Mouse (Mus musculus) gastrocnemius, postnatal 4 days (tissue): ENCODE results near the gene Sec14l3. TPM values are rescaled to one million over a fixed set of nuclear protein-coding genes. Genes with fewer than 3 reads are reported as not detected.
"Not testable (repeated sequence)": the region's sequence is repeated elsewhere in the genome, so short reads cannot be mapped to it uniquely, and the experiment has no call there.

Experiments
- DNase-seq, 2 experiments: peaks; one replicate each; pipeline ENCODE4 v3.0.0; 2021 to 2022; ENCODE audit warnings: low spot score in 2 of 2, mixed read lengths in 2 of 2
- total RNA-seq, 2 experiments: library from RNA; stranded (reverse); gene quantifications; 2 replicates each; pipeline ENCODE4 v1.2.3; 2021

The Sec14l3 gene
- total RNA-seq, 2 experiments from 2014 or later = not detected

- DNase-seq = no peak
Observed at GRCm38 (mm10) chr11:4099447-4099846, 34.8 kb downstream of the Sec14l3 start.

- DNase-seq = no peak
Observed at GRCm38 (mm10) chr11:4101851-4102250, 37.2 kb downstream of the Sec14l3 start.

GRCm38 (mm10) chr11:4103522-4103921, 38.9 kb downstream of the Sec14l3 start:
- DNase-seq = no peak

- no peak for DNase-seq
Observed at GRCm38 (mm10) chr11:4104989-4105388, 40.3 kb downstream of the Sec14l3 start.

- no peak for DNase-seq
Observed at GRCm38 (mm10) chr11:4105444-4105843, 40.8 kb downstream of the Sec14l3 start.

- DNase-seq = not testable (repeated sequence)
Observed at GRCm38 (mm10) chr11:4107901-4108300, 43.3 kb downstream of the Sec14l3 start.

- DNase-seq = no peak
Observed at GRCm38 (mm10) chr11:4108691-4109090, 44.0 kb downstream of the Sec14l3 start.

GRCm38 (mm10) chr11:4112033-4112432, 47.4 kb downstream of the Sec14l3 start:
- no peak for DNase-seq

GRCm38 (mm10) chr11:4112861-4113260, 48.2 kb downstream of the Sec14l3 start:
- no peak for DNase-seq

GRCm38 (mm10) chr11:4113496-4113895, 48.9 kb downstream of the Sec14l3 start:
- DNase-seq = no peak

- no peak for DNase-seq
Observed at GRCm38 (mm10) chr11:4113970-4114369, 49.3 kb downstream of the Sec14l3 start.

GRCm38 (mm10) chr11:4114541-4114940, 49.9 kb downstream of the Sec14l3 start:
- not testable (repeated sequence) for DNase-seq

- DNase-seq = no peak
Observed at GRCm38 (mm10) chr11:4115407-4115806, 50.8 kb downstream of the Sec14l3 start.

GRCm38 (mm10) chr11:4116458-4117141, 52.0 kb downstream of the Sec14l3 start:
- no peak for DNase-seq

- no peak for DNase-seq
Observed at GRCm38 (mm10) chr11:4117372-4118071, 52.9 kb downstream of the Sec14l3 start.

GRCm38 (mm10) chr11:4118081-4118921, 53.7 kb downstream of the Sec14l3 start:
- DNase-seq = peak; percentile 42 to 62

GRCm38 (mm10) chr11:4119635-4120034, 55.0 kb downstream of the Sec14l3 start:
- DNase-seq = no peak

- DNase-seq = no peak
Observed at GRCm38 (mm10) chr11:4121691-4122090, 57.0 kb downstream of the Sec14l3 start.

- DNase-seq = no peak
Observed at GRCm38 (mm10) chr11:4122226-4122625, 57.6 kb downstream of the Sec14l3 start.

- no peak for DNase-seq
Observed at GRCm38 (mm10) chr11:4122742-4123579, 58.3 kb downstream of the Sec14l3 start, which contains the start of gene Sec14l2. TSS of gene Sec14l2 (minus strand) at chr11:4123415.

GRCm38 (mm10) chr11:4123922-4124321, 59.3 kb downstream of the Sec14l3 start:
- no peak for DNase-seq
